Mouse (Mus musculus) liver, postnatal 0 days (tissue): ENCODE measurements at regions not wholly inside any gene's neighbourhood (a gene's known extent, or its start where the extent isn't known, plus 50 kb on each side); places are given as distances from the start of the nearest gene placed in this dataset.

Experiments used
- CTCF ChIP-seq: sonication (generic); IDR thresholded peaks from 2 replicates; pipeline ENCODE4 v1.5.1; 2016; ENCODE audit warnings: antibody characterized with exemption, low read depth
- EP300 ChIP-seq: IDR thresholded peaks from 2 replicates; pipeline ENCODE4 v1.6.1; 2016; ENCODE audit warnings: antibody characterized with exemption, low read depth, mild to moderate bottlenecking

DNA sequence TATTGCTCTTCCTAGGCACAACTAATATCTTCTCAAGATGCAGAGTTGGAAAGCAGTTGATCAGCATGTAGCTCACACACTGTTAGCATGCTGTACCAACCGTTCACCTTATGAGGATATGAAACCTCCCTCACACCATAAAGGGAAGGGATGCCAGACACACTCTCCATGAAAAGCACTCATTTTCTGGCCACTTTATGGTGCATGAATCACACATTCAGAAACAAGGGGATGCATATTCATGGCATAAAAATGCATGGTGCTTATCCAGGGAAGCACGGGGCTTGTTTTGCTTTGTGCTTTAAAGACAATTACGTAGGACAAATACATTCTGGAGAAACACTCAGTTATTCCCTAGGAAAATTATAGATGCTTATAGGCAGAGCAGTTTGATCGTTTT is 149.9 kb downstream of the Med10 start:
- TF ChIP-seq CTCF (no peak), EP300 (no peak)
